Mouse (Mus musculus): ENCODE measurements at regions not wholly inside any gene's neighbourhood (a gene's known extent, or its start where the extent isn't known, plus 50 kb on each side); places are given as distances from the start of the nearest gene placed in this dataset.

GRCm38 (mm10) chr17:45326173-45326572, 107.4 kb downstream of the Cdc5l start:
- Histone ChIP-seq H3K4me2 (ENCODE audit: low read length) (no peak overlapping the region), H3K9ac (ENCODE audit: low read length) (no peak overlapping the region), H3K4me1 (ENCODE audit: control insufficient read depth, insufficient read depth, low read length) (no peaks in the 10 kb centered on the region), H3K27me3 (replicated peaks; ENCODE audit: control insufficient read depth, insufficient read depth, low read length) (no peaks in the 10 kb centered on the region), H3K36me3 (ENCODE audit: control insufficient read depth, insufficient read depth, low read length) (no peaks in the 10 kb centered on the region), H3K9me3 (replicated peaks; ENCODE audit: control insufficient read depth, low read length) (no peaks in the 10 kb centered on the region), H3K4me3 (ENCODE audit: low read depth, low read length) (no peak overlapping the region), H3K27ac (ENCODE audit: low read depth, low read length) (no peak overlapping the region)
- no peak for DNase-seq (ENCODE audit: low spot score)
- no peak for ATAC-seq
- 83% methylated on average over 7 of the region's 7 CpGs for WGBS

- Histone ChIP-seq H3K4me1 (ENCODE audit: control insufficient read depth, insufficient read depth, low read length) (no peaks in the 10 kb centered on the region), H3K4me3 (ENCODE audit: low read depth, low read length) (no peak overlapping the region), H3K9ac (ENCODE audit: low read length) (no peak overlapping the region), H3K4me2 (ENCODE audit: low read length) (no peak overlapping the region), H3K9me3 (replicated peaks; ENCODE audit: control insufficient read depth, low read length) (no peaks in the 10 kb centered on the region), H3K27me3 (replicated peaks; ENCODE audit: control insufficient read depth, insufficient read depth, low read length) (no peaks in the 10 kb centered on the region), H3K27ac (ENCODE audit: low read depth, low read length) (no peak overlapping the region), H3K36me3 (ENCODE audit: control insufficient read depth, insufficient read depth, low read length) (no peaks in the 10 kb centered on the region)
- WGBS, result 37% methylated on average over 8 of the region's 8 CpGs
- DNase-seq (ENCODE audit: low spot score) (no peak), ATAC-seq (no peak)
Observed at GRCm38 (mm10) chr17:45322842-45323241, 110.7 kb downstream of the Cdc5l start.

- Histone ChIP-seq H3K36me3 (ENCODE audit: control insufficient read depth, insufficient read depth, low read length) (no peaks in the 10 kb centered on the region), H3K4me3 (ENCODE audit: low read depth, low read length) (no peak overlapping the region), H3K9ac (ENCODE audit: low read length) (no peak overlapping the region), H3K27ac (ENCODE audit: low read depth, low read length) (no peak overlapping the region), H3K9me3 (replicated peaks; ENCODE audit: control insufficient read depth, low read length) (no peaks in the 10 kb centered on the region), H3K27me3 (replicated peaks; ENCODE audit: control insufficient read depth, insufficient read depth, low read length) (no peaks in the 10 kb centered on the region), H3K4me1 (ENCODE audit: control insufficient read depth, insufficient read depth, low read length) (no peaks in the 10 kb centered on the region), H3K4me2 (ENCODE audit: low read length) (no peak overlapping the region)
- no peak for ATAC-seq
- 61% methylated on average over 7 of the region's 7 CpGs for WGBS
- no peak for DNase-seq (ENCODE audit: low spot score)
Observed at GRCm38 (mm10) chr17:45320074-45320473, 113.5 kb downstream of the Cdc5l start.

- Histone ChIP-seq H3K36me3 (ENCODE audit: control insufficient read depth, insufficient read depth, low read length) (no peaks in the 10 kb centered on the region), H3K9ac (ENCODE audit: low read length) (no peak overlapping the region), H3K9me3 (replicated peaks; ENCODE audit: control insufficient read depth, low read length) (no peaks in the 10 kb centered on the region), H3K4me1 (ENCODE audit: control insufficient read depth, insufficient read depth, low read length) (no peaks in the 10 kb centered on the region), H3K4me2 (ENCODE audit: low read length) (no peak overlapping the region), H3K27me3 (replicated peaks; ENCODE audit: control insufficient read depth, insufficient read depth, low read length) (no peaks in the 10 kb centered on the region), H3K4me3 (ENCODE audit: low read depth, low read length) (no peak overlapping the region), H3K27ac (ENCODE audit: low read depth, low read length) (no peak overlapping the region)
- DNase-seq (ENCODE audit: low spot score) (no peak), ATAC-seq (no peak)
- WGBS, result 88% methylated on average over 25 of the region's 25 CpGs
Observed at GRCm38 (mm10) chr17:45318211-45319076, 115.1 kb downstream of the Cdc5l start.

DNA sequence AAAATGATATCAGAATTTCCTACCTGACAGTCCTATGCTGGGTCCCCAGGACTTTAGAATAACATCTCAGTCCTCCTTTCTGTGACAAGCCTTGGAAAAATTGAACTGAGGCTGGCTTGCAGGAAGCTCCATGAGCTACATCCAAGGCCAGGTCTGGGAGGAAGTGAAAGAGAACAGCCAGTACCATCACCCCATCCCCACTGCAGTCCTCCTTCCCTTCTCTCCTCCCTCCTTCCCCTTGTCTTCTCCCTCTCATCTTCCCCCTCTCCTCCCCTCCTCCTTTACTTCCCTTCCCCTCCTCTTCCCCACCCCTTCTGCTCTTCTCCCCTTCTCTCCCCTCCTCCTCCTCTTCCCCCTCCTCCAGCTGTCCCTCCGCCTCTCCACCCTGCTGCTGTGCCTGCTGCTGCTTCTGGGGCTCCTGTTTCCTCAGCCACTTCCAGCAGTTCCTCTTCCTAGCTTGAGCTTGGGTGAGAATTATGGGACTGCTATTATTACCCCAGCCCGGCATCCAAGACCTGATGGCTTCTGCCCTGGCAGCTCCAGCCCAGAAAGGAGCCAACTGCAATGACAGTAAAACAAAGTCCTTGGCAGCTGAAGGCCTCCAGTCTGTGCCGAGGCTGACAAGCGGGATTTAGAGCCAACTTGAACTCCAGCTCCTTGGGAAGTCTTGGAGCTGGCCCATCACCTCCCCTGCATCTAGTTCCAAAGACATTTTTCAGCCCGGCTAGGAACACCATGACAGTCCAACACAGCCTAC, 120.8 kb downstream of the Cdc5l start:
- Histone ChIP-seq H3K9ac (ENCODE audit: low read length) (no peak overlapping the region), H3K4me2 (ENCODE audit: low read length) (no peak overlapping the region), H3K9me3 (replicated peaks; ENCODE audit: control insufficient read depth, low read length) (no peaks in the 10 kb centered on the region), H3K27ac (ENCODE audit: low read depth, low read length) (no peak overlapping the region), H3K36me3 (ENCODE audit: control insufficient read depth, insufficient read depth, low read length) (no peaks in the 10 kb centered on the region), H3K4me1 (ENCODE audit: control insufficient read depth, insufficient read depth, low read length) (no peaks in the 10 kb centered on the region), H3K4me3 (ENCODE audit: low read depth, low read length) (no peak overlapping the region), H3K27me3 (replicated peaks; ENCODE audit: control insufficient read depth, insufficient read depth, low read length) (no peaks in the 10 kb centered on the region)
- WGBS, result 68% methylated on average over 5 of the region's 5 CpGs
- DNase-seq (ENCODE audit: low spot score), result peak; percentile 51
- ATAC-seq, result no peak; the same call in 1 of the 2 replicates

- no peak for DNase-seq (ENCODE audit: low spot score)
- Histone ChIP-seq H3K9ac (ENCODE audit: low read length) (no peak overlapping the region), H3K27ac (ENCODE audit: low read depth, low read length) (no peak overlapping the region), H3K4me3 (ENCODE audit: low read depth, low read length) (no peak overlapping the region), H3K4me1 (ENCODE audit: control insufficient read depth, insufficient read depth, low read length) (no peaks in the 10 kb centered on the region), H3K27me3 (replicated peaks; ENCODE audit: control insufficient read depth, insufficient read depth, low read length) (no peaks in the 10 kb centered on the region), H3K9me3 (replicated peaks; ENCODE audit: control insufficient read depth, low read length) (no peaks in the 10 kb centered on the region), H3K4me2 (ENCODE audit: low read length) (no peak overlapping the region), H3K36me3 (ENCODE audit: control insufficient read depth, insufficient read depth, low read length) (no peaks in the 10 kb centered on the region)
- no peak for ATAC-seq
- WGBS, result 87% methylated on average over 7 of the region's 7 CpGs
Observed at GRCm38 (mm10) chr17:45306506-45306905, 127.0 kb downstream of the Cdc5l start.

DNA sequence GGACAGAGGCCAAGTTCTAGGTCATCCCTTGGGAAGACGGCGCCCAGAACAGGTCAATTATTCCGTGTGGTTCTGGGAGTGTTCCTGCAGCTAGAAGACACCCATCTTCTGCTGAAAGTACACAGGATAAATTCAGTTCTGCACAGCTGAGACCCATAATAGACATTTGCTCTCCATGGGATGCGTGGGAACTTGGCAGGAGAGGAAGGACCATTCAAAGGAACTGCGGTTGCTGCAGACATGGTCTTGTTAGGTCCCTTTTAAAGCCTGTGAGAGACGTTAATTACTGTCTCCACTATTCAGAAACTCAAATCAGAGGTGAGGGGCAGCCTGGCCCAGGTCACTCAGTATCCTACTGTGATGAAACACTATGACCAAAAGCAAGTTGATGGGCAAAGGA, 130.4 kb downstream of the Cdc5l start:
- no peaks in the 10 kb centered on the region for H3K27me3 ChIP-seq (replicated peaks; ENCODE audit: control insufficient read depth, insufficient read depth, low read length)
- no peaks in the 10 kb centered on the region for H3K9me3 ChIP-seq (replicated peaks; ENCODE audit: control insufficient read depth, low read length)
- H3K27ac ChIP-seq (ENCODE audit: low read depth, low read length), result no peak overlapping the region
- H3K4me1 ChIP-seq (ENCODE audit: control insufficient read depth, insufficient read depth, low read length), result no peaks in the 10 kb centered on the region
- no peak for DNase-seq (ENCODE audit: low spot score)
- 73% methylated on average over 6 of the region's 6 CpGs for WGBS
- ATAC-seq, result no peak
- H3K36me3 ChIP-seq (ENCODE audit: control insufficient read depth, insufficient read depth, low read length), result no peaks in the 10 kb centered on the region
- H3K9ac ChIP-seq (ENCODE audit: low read length), result no peak overlapping the region
- H3K4me2 ChIP-seq (ENCODE audit: low read length), result no peak overlapping the region
- H3K4me3 ChIP-seq (ENCODE audit: low read depth, low read length), result no peak overlapping the region

- no peak overlapping the region for H3K4me3 ChIP-seq (ENCODE audit: low read depth, low read length)
- no peak overlapping the region for H3K27ac ChIP-seq (ENCODE audit: low read depth, low read length)
- H3K27me3 ChIP-seq (replicated peaks; ENCODE audit: control insufficient read depth, insufficient read depth, low read length), result no peaks in the 10 kb centered on the region
- no peak for DNase-seq (ENCODE audit: low spot score)
- H3K36me3 ChIP-seq (ENCODE audit: control insufficient read depth, insufficient read depth, low read length), result no peaks in the 10 kb centered on the region
- no peak for ATAC-seq
- H3K9ac ChIP-seq (ENCODE audit: low read length), result no peak overlapping the region
- H3K9me3 ChIP-seq (replicated peaks; ENCODE audit: control insufficient read depth, low read length), result no peaks in the 10 kb centered on the region
- no peaks in the 10 kb centered on the region for H3K4me1 ChIP-seq (ENCODE audit: control insufficient read depth, insufficient read depth, low read length)
- H3K4me2 ChIP-seq (ENCODE audit: low read length), result no peak overlapping the region
- 29% methylated on average over 4 of the region's 4 CpGs for WGBS
Observed at GRCm38 (mm10) chr17:45298355-45298754, 135.2 kb downstream of the Cdc5l start.

DNA sequence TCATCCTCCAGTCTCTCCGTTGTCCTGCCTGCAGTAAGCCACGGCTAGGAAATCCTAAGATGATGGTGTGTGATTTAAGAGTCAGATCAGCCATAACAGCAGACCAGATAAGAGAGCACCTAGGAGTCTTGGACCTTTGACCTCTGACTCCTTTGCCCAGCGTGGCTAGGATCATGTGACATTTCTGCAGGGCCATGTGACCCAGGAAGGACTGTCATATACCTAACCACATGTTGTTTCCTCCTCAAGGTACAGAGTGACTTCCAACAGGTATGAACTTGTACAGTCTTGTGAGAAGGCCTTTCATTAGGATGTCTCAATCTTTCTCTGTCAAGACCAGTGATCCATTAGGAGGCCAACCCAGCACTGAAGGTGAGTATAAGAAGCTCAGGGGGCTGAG, 135.7 kb downstream of the Cdc5l start:
- ATAC-seq (no peak), DNase-seq (ENCODE audit: low spot score) (no peak)
- Histone ChIP-seq H3K36me3 (ENCODE audit: control insufficient read depth, insufficient read depth, low read length) (no peaks in the 10 kb centered on the region), H3K4me1 (ENCODE audit: control insufficient read depth, insufficient read depth, low read length) (no peaks in the 10 kb centered on the region), H3K9me3 (replicated peaks; ENCODE audit: control insufficient read depth, low read length) (no peaks in the 10 kb centered on the region), H3K4me3 (ENCODE audit: low read depth, low read length) (no peak overlapping the region), H3K27ac (ENCODE audit: low read depth, low read length) (no peak overlapping the region), H3K4me2 (ENCODE audit: low read length) (no peak overlapping the region), H3K27me3 (replicated peaks; ENCODE audit: control insufficient read depth, insufficient read depth, low read length) (no peaks in the 10 kb centered on the region), H3K9ac (ENCODE audit: low read length) (no peak overlapping the region)
- WGBS, result 85% methylated on average over 3 of the region's 3 CpGs
